Mouse (Mus musculus) ES-E14 (cell line): ENCODE measurements at regions not wholly inside any gene's neighbourhood (a gene's known extent, or its start where the extent isn't known, plus 50 kb on each side); places are given as distances from the start of the nearest gene placed in this dataset.

Experiments
- ZC3H11A ChIP-seq: IDR thresholded peaks from 2 replicates; pipeline ENCODE4 v1.6.1; 2012; ENCODE audit warnings: low read depth, mild to moderate bottlenecking, inconsistent platforms, low read length, borderline replicate concordance
- ZNF384 ChIP-seq: IDR thresholded peaks from 2 replicates; pipeline ENCODE4 v1.6.1; 2012; ENCODE audit warnings: low read depth, low read length, inconsistent platforms

DNA sequence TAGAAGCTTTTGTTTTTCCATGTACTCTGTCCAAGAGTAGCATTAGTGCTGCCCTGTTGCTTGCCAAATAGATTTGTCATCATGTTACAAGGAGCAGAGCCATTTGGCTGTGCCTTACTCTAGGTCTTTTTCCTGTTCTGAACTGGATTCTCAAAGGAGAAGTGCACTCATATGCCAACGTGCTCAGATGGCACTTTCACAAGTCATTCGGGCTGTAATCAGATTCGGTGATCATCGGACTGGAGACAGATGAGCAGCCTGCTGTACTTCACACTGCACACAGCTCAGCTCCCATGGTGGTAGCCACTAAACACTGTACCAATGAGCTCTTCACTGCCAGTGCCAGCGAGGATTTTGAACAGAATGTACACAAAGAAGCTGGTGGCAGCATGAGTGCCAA lies 421.1 kb downstream of the Frk start:
- TF ChIP-seq ZNF384 (no peak), ZC3H11A (no peak)
